Mouse (Mus musculus): ENCODE results near the gene Dock4. TPM values are rescaled to one million over a fixed set of nuclear protein-coding genes. Genes with fewer than 3 reads are reported as not detected.

Gene Dock4
- total and polyA plus RNA-seq, 3 experiments = 4.3 to 15.5 (median 14.5) TPM

GRCm38 (mm10) chr12:40767258-40767816, 321.6 kb downstream of the Dock4 start:
- DNase-seq = no peak

- DNase-seq = no peak
Observed at GRCm38 (mm10) chr12:40773091-40773490, 327.3 kb downstream of the Dock4 start.

GRCm38 (mm10) chr12:40781554-40781953, 335.8 kb downstream of the Dock4 start:
- no peak for DNase-seq

- peak; percentile 3 for DNase-seq
Observed at GRCm38 (mm10) chr12:40788621-40789111, 342.9 kb downstream of the Dock4 start.

GRCm38 (mm10) chr12:40789379-40790361, 343.9 kb downstream of the Dock4 start:
- DNase-seq = no peak

- no peak for DNase-seq
Observed at GRCm38 (mm10) chr12:40791221-40791620, 345.5 kb downstream of the Dock4 start.

- no peak for DNase-seq
Observed at GRCm38 (mm10) chr12:40792184-40792650, 346.5 kb downstream of the Dock4 start.

GRCm38 (mm10) chr12:40794066-40794465, 348.3 kb downstream of the Dock4 start:
- DNase-seq = no peak

GRCm38 (mm10) chr12:40794756-40795155, 349.0 kb downstream of the Dock4 start:
- no peak for DNase-seq

GRCm38 (mm10) chr12:40795768-40796167, 350.0 kb downstream of the Dock4 start:
- DNase-seq = no peak

- DNase-seq = no peak
Observed at GRCm38 (mm10) chr12:40796813-40797491, 351.2 kb downstream of the Dock4 start.

GRCm38 (mm10) chr12:40797561-40798343, 352.0 kb downstream of the Dock4 start:
- DNase-seq = no peak

- no peak for DNase-seq
Observed at GRCm38 (mm10) chr12:40798344-40799017, 352.7 kb downstream of the Dock4 start.

GRCm38 (mm10) chr12:40801456-40801855, 355.7 kb downstream of the Dock4 start:
- DNase-seq = no peak

- no peak for DNase-seq
Observed at GRCm38 (mm10) chr12:40805257-40805656, 359.5 kb downstream of the Dock4 start.

GRCm38 (mm10) chr12:40807916-40808315, 362.2 kb downstream of the Dock4 start:
- DNase-seq = no peak

- no peak for DNase-seq
Observed at GRCm38 (mm10) chr12:40813474-40813873, 367.7 kb downstream of the Dock4 start.

- DNase-seq = no peak
Observed at GRCm38 (mm10) chr12:40814659-40815363, 369.1 kb downstream of the Dock4 start.

- no peak for DNase-seq
Observed at GRCm38 (mm10) chr12:40818046-40818708, 372.4 kb downstream of the Dock4 start.

GRCm38 (mm10) chr12:40823631-40824030, 377.9 kb downstream of the Dock4 start:
- no peak for DNase-seq

All from adrenal gland, adult 2 months (tissue).